Comparison of ENCODE assay signal across 9 mouse cellular contexts in genomic region chr15:94252962-94253712, GRCm38 (mm10).
DNase-seq lines count a peak whose midpoint lies in the region; ATAC-seq lines count a peak whose summit lies in the region.
"Had no signal": no experiment of that assay in that cellular context is flagged by ENCODE, and none has a peak within 500 bp of the region (broad histone marks: within the 10 kb centered on the region; RNA-seq: fewer than 3 reads in every experiment).

No protein-coding gene starts in this region.

- intact Hi-C loops in left cerebral cortex, postnatal 4 days (cut with DNase I): loop anchor here (5.0 kb wide), 1 partner anchor 656 kb away; the partner anchor contains the start of gene Prickle1

- DNase-seq in layer of hippocampus, adult 11-12 months (ENCODE audit: low spot score): peak; percentile 54
- DNase-seq in layer of hippocampus, postnatal 36 days: no peak
- DNase-seq in ES-CJ7 (ENCODE audit: low read depth, low spot score) (peak; percentile 32), ZHBTc4 (ENCODE audit: low read depth, low spot score) (peak; percentile 16)
- peak; percentile 48 for DNase-seq in left cerebral cortex, postnatal 4 days
- DNase-seq in gastrocnemius, adult 8-10 months (ENCODE audit: low spot score in 2 of 2): no peak
- DNase-seq in adrenal gland, adult 18-20 months (ENCODE audit: low spot score in 2 of 2): no peak
- DNase-seq: heart, postnatal 14 days had no signal

- no peak for ATAC-seq in megakaryocyte progenitor cell, adult 5-6 weeks (replicated peaks; ENCODE audit: poor library complexity)

Comparison
In these comparisons a context has a peak if more than half of its experiments do, and no peak if none do; other contexts are left out.
1. DNase-seq: peak in layer of hippocampus, adult 11-12 months (single experiment), ES-CJ7 (single experiment), ZHBTc4 (single experiment) and left cerebral cortex, postnatal 4 days (single experiment); none in layer of hippocampus, postnatal 36 days (0 of 2), gastrocnemius, adult 8-10 months (0 of 2) and adrenal gland, adult 18-20 months (0 of 2).